Mouse (Mus musculus) liver, embryonic 15.5 days (tissue): Measurements from ENCODE around the gene Actr3. TPM values are rescaled to one million over a fixed set of nuclear protein-coding genes. Genes with fewer than 3 reads are reported as not detected.

Source experiments
- ATAC-seq: fragments of 200-750 bp; cut with Nextera tagmentation; 2 replicates; pipeline ENCODE4 v1.8.0; 2017; ENCODE audit warnings: moderate number of reproducible peaks, mild to moderate bottlenecking, moderate library complexity; ENCODE audit not compliant: insufficient read depth
- H3K27ac ChIP-seq: fragments of 300-500 bp; sonication (generic); replicated peaks from 2 replicates; pipeline ENCODE4 v1.5.1; 2015; ENCODE audit warnings: mild to moderate bottlenecking, inconsistent platforms
- H3K27me3 ChIP-seq: fragments of 300-500 bp; sonication (generic); 2 replicates; pipeline ENCODE4 v1.6.1; 2015; ENCODE audit warnings: mild to moderate bottlenecking, inconsistent platforms
- H3K36me3 ChIP-seq: fragments of 300-500 bp; sonication (generic); replicated peaks from 2 replicates; pipeline ENCODE4 v1.6.1; 2015; ENCODE audit warnings: moderate library complexity, mild to moderate bottlenecking, inconsistent platforms
- H3K4me1 ChIP-seq: fragments of 300-500 bp; sonication (generic); replicated peaks from 2 replicates; pipeline ENCODE4 v1.6.1; 2015; ENCODE audit warnings: inconsistent platforms
- H3K4me2 ChIP-seq: fragments of 300-500 bp; sonication (generic); 2 replicates; pipeline ENCODE4 v1.6.1; 2015; ENCODE audit warnings: moderate library complexity, mild to moderate bottlenecking, inconsistent platforms
- H3K4me3 ChIP-seq: fragments of 300-500 bp; sonication (generic); replicated peaks from 2 replicates; pipeline ENCODE4 v1.5.1; 2015; ENCODE audit warnings: mild to moderate bottlenecking, inconsistent platforms
- H3K9ac ChIP-seq: fragments of 300-500 bp; sonication (generic); 2 replicates; pipeline ENCODE4 v1.6.1; 2015; ENCODE audit warnings: moderate library complexity, mild to moderate bottlenecking, inconsistent platforms
- H3K9me3 ChIP-seq: fragments of 300-500 bp; sonication (generic); replicated peaks from 2 replicates; pipeline ENCODE4 v1.6.1; 2016; ENCODE audit warnings: inconsistent platforms
- WGBS: fragments of 180-500 bp; shearing (Covaris S2); methylation state at CpG from one replicate; pipeline ENCODE4 v1.1.7; 2015; ENCODE audit warnings: mixed read lengths; ENCODE audit not compliant: insufficient replicate concordance; 5-methylcytosine and 5-hydroxymethylcytosine counted together
- polyA plus RNA-seq: library from polyadenylated mRNA; unstranded; fragments of >200 nt; fragmentation: Nextera tagmentation; extraction: Ambion mirVana; gene quantifications from 2 replicates; pipeline ENCODE4 v1.2.1, GENCODE M21; 2015

The Actr3 gene
- polyA plus RNA-seq, 1 experiment from 2014 or later, result 127 TPM

DNA sequence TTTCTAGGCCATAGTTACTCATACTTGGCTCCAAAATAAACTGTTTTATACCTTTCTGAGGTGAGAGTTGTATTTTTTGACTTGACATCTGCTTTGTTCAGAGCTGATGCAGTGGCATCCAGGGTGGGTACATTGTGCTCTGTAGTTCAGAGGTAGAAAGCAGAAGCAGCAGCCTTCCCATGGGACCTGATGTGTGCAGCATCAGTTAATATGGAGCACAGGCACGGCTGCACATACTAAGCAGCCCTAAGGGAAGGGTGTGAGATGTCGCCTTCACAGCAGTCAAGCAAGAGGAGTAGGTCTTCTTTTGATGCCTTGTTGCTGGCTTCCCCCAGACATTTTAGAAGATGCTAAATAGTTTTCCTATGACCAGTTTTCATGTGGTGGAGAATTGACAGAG, 3.3 kb upstream of the Actr3 start:
- 69% methylated on average over 2 of the region's 2 CpGs for WGBS
- no peaks in the 10 kb centered on the region for H3K9me3 ChIP-seq

DNA sequence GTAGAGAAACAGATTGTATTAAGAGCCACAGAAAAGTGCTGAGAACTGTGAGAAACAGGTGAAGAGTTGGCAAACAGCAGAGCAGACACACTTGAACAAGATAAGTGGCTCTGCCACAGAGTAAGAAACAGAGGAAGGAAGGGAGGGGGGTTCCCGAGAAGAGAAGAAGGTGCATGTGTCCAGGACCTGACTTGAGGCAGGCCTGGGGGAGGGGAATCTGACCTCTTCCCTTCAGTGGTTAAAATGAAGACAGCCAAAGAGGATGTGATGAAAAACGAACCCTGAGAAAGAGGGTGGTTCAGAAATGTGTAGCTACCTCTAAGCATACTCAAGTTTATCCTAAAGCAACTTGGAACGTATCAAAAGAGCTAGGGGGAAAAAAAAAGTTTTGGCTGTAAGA, 2.4 kb upstream of the Actr3 start:
- no peaks in the 10 kb centered on the region for H3K36me3 ChIP-seq
- 21% methylated on average over 3 of the region's 3 CpGs for WGBS
- no peaks in the 10 kb centered on the region for H3K9me3 ChIP-seq
- H3K27me3 ChIP-seq, result no peaks in the 10 kb centered on the region
- no peak for ATAC-seq
- H3K4me2 ChIP-seq, result no peak overlapping the region
- no peak overlapping the region for H3K4me3 ChIP-seq
- no peak overlapping the region for H3K9ac ChIP-seq
- no peak overlapping the region for H3K27ac ChIP-seq
- peaks cover 15% of the 10 kb centered on the region for H3K4me1 ChIP-seq

More for the DNA sequence above, 3.3 kb upstream of the Actr3 start:
- Histone ChIP-seq H3K4me2 (no peak overlapping the region), H3K4me3 (no peak overlapping the region), H3K27ac (0 out of 2 replicates have a peak overlapping the region, but pooled peaks have one; percentile 6), H3K4me1 (peaks cover 12% of the 10 kb centered on the region; the same call in 1 of the 2 replicates), H3K9ac (no peak overlapping the region), H3K27me3 (no peaks in the 10 kb centered on the region), H3K36me3 (no peaks in the 10 kb centered on the region)
- no peak for ATAC-seq

DNA sequence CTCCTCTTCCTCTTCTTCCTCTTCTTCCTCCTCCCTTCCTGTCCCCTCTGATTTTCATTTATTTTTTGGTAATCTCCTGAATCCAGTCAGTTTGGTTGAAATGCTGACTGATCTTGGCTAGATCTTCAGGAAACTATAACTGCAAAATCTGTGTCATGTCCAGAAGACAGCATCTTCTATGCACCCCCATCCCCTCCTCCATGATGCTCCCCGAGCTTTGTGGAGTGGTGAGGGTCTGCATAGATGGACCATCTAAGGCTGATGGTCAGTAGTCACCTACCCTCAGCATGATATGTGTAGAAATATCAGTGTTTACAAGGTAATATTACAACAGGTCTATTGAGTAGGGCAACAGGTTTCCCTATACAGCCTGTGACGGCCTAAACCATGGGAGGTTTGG, 1.6 kb upstream of the Actr3 start:
- WGBS, result 68% methylated on average over 2 of the region's 2 CpGs
- H3K4me1 ChIP-seq, result peaks cover 20% of the 10 kb centered on the region
- H3K4me3 ChIP-seq, result no peak overlapping the region
- no peaks in the 10 kb centered on the region for H3K36me3 ChIP-seq
- H3K9ac ChIP-seq, result no peak overlapping the region
- no peaks in the 10 kb centered on the region for H3K9me3 ChIP-seq
- no peaks in the 10 kb centered on the region for H3K27me3 ChIP-seq
- no peak for ATAC-seq
- no peak overlapping the region for H3K4me2 ChIP-seq
- H3K27ac ChIP-seq, result no peak overlapping the region

DNA sequence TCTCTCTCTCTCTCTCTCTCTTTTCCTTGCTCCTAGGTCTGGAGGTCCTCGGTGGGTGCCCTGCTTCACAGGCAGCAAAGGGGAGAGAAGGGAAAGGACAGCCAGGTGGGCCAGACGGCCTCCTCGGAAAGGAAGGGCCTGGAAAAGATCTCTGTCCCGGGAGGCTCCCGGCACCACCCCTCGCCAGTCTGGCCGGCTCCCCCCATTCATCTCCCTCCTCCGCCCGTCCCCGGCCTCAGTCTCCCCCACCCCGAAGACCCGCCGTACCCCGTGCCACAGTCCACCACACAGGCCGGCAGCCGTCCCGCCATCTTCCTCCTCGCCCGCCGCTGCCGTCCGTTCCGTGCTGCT, 534 bp downstream of the Actr3 start:
- peak overlapping the region; percentile 79 for H3K4me2 ChIP-seq
- H3K27me3 ChIP-seq, result no peaks in the 10 kb centered on the region
- peaks cover 40% of the 10 kb centered on the region for H3K4me1 ChIP-seq
- H3K36me3 ChIP-seq, result no peaks in the 10 kb centered on the region
- peak overlapping the region; percentile 91 for H3K4me3 ChIP-seq
- peak overlapping the region; percentile 95 for H3K27ac ChIP-seq
- no peaks in the 10 kb centered on the region for H3K9me3 ChIP-seq
- WGBS, result 0% methylated on average over 22 of the region's 23 CpGs
- ATAC-seq, result no peak
- H3K9ac ChIP-seq, result peak overlapping the region; percentile 96

DNA sequence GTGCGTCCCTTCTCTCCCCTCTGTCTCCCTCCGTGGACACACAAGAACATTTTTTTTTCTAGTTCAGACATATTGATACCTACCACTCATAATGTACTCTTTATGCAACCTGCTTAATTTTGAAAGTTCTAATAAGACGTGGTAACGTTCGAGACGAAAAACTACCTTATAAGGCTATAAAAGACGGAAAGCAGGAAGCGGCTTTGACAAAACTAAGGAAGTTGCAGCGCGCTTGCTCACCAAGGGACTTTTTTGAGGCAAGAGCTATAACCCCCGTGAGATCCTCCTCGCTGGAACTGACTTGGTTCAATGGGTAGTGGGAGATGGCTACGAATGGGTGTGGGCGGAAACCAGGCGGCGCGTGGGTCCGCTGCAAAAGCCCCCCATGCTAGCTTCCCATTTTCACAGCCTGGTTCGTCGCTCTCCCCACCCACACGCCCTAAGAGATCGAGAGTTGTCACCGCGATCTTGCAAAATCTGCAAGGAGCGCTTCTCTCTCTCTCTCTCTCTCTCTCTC, 984 bp downstream of the Actr3 start:
- peaks cover 44% of the 10 kb centered on the region for H3K4me1 ChIP-seq
- H3K27ac ChIP-seq, result peak overlapping the region; percentile 95
- H3K4me2 ChIP-seq, result peak overlapping the region; percentile 79
- WGBS, result under 1% methylated on average over 25 of the region's 25 CpGs
- H3K4me3 ChIP-seq, result peak overlapping the region; percentile 91
- no peaks in the 10 kb centered on the region for H3K36me3 ChIP-seq
- H3K27me3 ChIP-seq, result no peaks in the 10 kb centered on the region
- no peaks in the 10 kb centered on the region for H3K9me3 ChIP-seq
- ATAC-seq, result 0 out of 2 replicates have a peak, but pooled peaks have one; percentile 4
- H3K9ac ChIP-seq, result peak overlapping the region; percentile 96

DNA sequence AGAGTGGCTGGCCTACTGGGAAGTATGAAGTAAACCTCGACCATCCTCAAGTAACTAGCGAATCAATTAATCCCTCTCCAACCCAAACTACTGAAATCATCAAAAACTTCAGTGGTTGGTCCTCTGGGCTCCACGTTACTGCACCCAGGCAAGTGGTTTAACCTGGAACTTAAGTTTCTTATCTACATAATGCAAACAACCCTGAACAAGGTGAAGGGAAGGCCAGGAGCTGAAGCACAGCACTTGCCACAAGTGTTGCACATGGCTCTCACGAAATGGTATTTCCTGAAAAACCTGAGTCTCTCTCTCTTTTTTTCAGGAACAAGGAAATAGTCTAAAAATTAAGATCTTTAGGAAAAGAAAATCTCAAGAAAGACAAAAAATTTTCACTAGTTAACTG, 4.2 kb downstream of the Actr3 start:
- Histone ChIP-seq H3K9ac (no peak overlapping the region), H3K9me3 (no peaks in the 10 kb centered on the region), H3K4me3 (no peak overlapping the region), H3K36me3 (no peaks in the 10 kb centered on the region), H3K4me2 (peak overlapping the region; percentile 30; the same call in 1 of the 2 replicates), H3K27ac (no peak overlapping the region), H3K4me1 (peaks cover 61% of the 10 kb centered on the region), H3K27me3 (no peaks in the 10 kb centered on the region)
- WGBS, result 32% methylated on average over 4 of the region's 4 CpGs
- ATAC-seq, result no peak

DNA sequence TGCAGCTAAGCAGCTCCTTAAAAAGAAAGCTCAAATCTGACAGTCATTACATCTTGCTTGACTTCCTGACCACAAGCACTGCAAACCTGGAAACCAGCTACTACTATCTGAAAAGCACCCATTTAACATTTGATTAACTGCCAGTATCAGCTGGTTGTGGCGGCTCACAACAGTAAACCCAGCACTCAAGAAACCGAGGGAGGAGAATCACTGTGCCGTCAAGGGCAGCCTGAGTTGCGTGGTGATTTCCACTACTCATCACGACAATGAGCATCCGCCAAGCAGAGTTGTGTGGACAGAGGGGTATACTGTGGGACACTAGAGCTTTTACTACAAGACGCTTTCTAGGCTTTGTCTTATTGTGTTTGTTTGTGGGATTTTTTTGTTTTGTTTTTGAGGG, 4.8 kb downstream of the Actr3 start:
- Histone ChIP-seq H3K4me1 (peaks cover 59% of the 10 kb centered on the region), H3K27ac (no peak overlapping the region), H3K27me3 (no peaks in the 10 kb centered on the region), H3K4me2 (peak overlapping the region; percentile 30), H3K36me3 (no peaks in the 10 kb centered on the region), H3K4me3 (no peak overlapping the region), H3K9me3 (no peaks in the 10 kb centered on the region), H3K9ac (no peak overlapping the region)
- no peak for ATAC-seq
- WGBS, result 24% methylated on average over 7 of the region's 7 CpGs

DNA sequence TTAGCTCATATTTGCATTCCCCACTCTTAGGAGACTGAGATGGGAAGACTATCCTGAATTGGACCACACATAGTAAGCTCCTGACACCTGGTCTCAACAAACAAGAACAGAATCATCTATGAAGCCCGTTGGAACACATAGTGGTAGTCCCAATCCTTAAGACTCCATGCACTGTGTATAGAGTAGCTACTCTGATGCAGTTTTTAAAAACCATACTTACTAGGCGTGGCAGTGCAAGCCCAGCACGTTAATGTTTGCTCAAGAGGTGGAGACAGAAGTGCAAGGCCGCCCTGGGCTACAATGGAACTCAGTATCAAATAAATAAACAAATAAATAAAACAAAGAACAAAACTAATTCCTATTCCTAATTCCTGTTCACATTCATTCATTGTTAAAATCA, 5.5 kb downstream of the Actr3 start:
- no peak overlapping the region for H3K4me2 ChIP-seq
- H3K27ac ChIP-seq, result no peak overlapping the region

DNA sequence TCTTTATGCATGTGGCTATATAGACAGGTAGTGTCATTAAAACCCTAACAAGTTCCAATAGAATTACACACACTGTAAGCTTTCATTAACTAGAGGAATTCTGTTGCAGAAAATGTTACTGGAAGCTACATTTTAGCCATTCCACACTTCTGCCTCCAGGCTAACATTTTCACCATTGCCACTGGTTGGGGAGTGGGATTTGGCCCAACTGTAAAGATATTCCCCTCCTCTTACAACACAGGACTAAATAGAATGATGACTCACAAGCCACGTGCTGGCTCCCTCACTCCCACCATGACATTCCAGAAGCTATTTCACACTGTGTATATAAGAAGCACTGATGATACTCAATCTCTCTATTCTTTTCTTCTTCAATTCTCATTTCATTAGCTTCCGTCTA, 7.2 kb downstream of the Actr3 start:
- Histone ChIP-seq H3K4me2 (no peak overlapping the region), H3K4me1 (peaks cover 62% of the 10 kb centered on the region), H3K4me3 (no peak overlapping the region), H3K27ac (no peak overlapping the region), H3K27me3 (no peaks in the 10 kb centered on the region), H3K36me3 (no peaks in the 10 kb centered on the region), H3K9ac (no peak overlapping the region), H3K9me3 (no peaks in the 10 kb centered on the region)
- ATAC-seq, result no peak
- 65% methylated on average over 2 of the region's 2 CpGs for WGBS

More for the DNA sequence above, 5.5 kb downstream of the Actr3 start:
- Histone ChIP-seq H3K4me3 (no peak overlapping the region), H3K9me3 (no peaks in the 10 kb centered on the region), H3K27me3 (no peaks in the 10 kb centered on the region), H3K9ac (no peak overlapping the region), H3K4me1 (peaks cover 60% of the 10 kb centered on the region), H3K36me3 (no peaks in the 10 kb centered on the region)
- WGBS, result 50% methylated on average over 4 of the region's 4 CpGs
- no peak for ATAC-seq

DNA sequence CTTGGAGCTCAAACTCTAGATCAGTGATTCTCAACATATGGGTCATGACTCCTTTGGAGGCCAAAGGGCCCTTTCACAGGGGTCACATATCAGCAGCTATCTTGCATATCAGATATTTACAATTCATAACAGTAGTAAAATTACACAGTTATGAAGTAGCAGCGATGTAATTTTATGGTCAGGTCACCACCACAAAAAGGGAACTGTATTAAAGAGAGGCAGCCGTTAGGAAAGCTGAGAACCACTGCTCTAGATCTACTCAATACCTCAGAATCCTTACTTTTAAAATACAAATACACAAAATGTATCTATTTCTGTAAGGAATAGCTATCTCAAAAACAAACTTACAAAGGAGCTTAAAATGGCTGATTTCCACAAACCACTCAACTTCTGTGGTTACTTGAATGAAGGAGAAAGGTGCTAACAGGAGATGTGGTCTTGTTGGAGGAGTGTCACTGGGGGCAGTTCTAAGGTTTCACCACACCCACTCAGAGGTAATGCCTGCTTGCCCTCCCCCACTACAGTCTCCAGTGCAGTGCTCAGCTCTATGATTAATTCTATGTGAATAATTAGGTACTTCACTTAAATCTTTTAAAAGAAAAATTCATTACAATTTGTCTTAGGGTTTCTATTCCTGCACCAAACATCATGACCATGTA, 9.0 kb downstream of the Actr3 start:
- Histone ChIP-seq H3K27ac (no peak overlapping the region), H3K36me3 (no peaks in the 10 kb centered on the region), H3K9ac (no peak overlapping the region), H3K4me3 (no peak overlapping the region), H3K9me3 (no peaks in the 10 kb centered on the region), H3K4me1 (peaks cover 48% of the 10 kb centered on the region), H3K4me2 (no peak overlapping the region), H3K27me3 (no peaks in the 10 kb centered on the region)
- ATAC-seq, result no peak
- 34% methylated on average over 2 of the region's 2 CpGs for WGBS

DNA sequence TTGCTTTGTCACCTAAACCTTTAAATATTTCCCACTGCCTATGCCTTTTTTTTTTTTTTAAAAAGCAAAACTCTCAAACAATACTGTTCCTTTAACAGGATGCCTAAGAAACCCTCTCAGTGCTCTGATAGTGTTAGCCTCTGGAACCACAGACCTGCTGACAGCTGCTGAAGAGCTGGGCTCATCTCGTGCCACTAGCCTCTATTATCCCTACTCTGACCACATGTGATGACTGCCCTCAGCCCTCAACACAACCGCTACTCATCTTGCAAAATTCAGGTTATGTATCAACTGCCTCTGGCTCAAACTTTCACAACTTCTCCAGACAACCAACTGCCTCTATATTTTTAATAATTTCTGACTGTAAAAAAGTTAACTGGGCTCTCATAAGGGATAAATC, 15.6 kb downstream of the Actr3 start:
- ATAC-seq, result 0 out of 2 replicates have a peak, but pooled peaks have one; percentile 40
- 32% methylated on average over 2 of the region's 2 CpGs for WGBS
- H3K27ac ChIP-seq, result no peak overlapping the region
- no peak overlapping the region for H3K9ac ChIP-seq
- H3K27me3 ChIP-seq, result no peaks in the 10 kb centered on the region
- H3K9me3 ChIP-seq, result no peaks in the 10 kb centered on the region
- H3K4me3 ChIP-seq, result no peak overlapping the region
- peaks cover 23% of the 10 kb centered on the region for H3K36me3 ChIP-seq
- H3K4me1 ChIP-seq, result peaks cover 6% of the 10 kb centered on the region; the same call in 1 of the 2 replicates
- no peak overlapping the region for H3K4me2 ChIP-seq
